Mouse (Mus musculus) embryonic facial prominence, embryonic 13.5 days (tissue): ENCODE data around the gene Zfp770. TPM values are rescaled to one million over a fixed set of nuclear protein-coding genes. Genes with fewer than 3 reads are reported as not detected.
"Not testable (repeated sequence)": the region's sequence is repeated elsewhere in the genome, so short reads cannot be mapped to it uniquely, and the experiment has no call there.

Experiments used
- ATAC-seq: fragments of 200-750 bp; cut with Nextera tagmentation; 2 replicates; pipeline ENCODE4 v1.8.0; 2017; ENCODE audit warnings: low read depth; ENCODE audit not compliant: insufficient number of reproducible peaks, insufficient read depth, low FRiP score, low TSS enrichment
- H3K27ac ChIP-seq: fragments of 300-500 bp; sonication (generic); 2 replicates; pipeline ENCODE4 v1.5.1; 2015; ENCODE audit warnings: moderate library complexity, mild to moderate bottlenecking, inconsistent platforms
- H3K27me3 ChIP-seq: fragments of 300-500 bp; sonication (generic); 2 replicates; pipeline ENCODE4 v1.6.1; 2015; ENCODE audit warnings: mild to moderate bottlenecking, inconsistent platforms
- H3K36me3 ChIP-seq: fragments of 300-500 bp; sonication (generic); 2 replicates; pipeline ENCODE4 v1.6.1; 2015; ENCODE audit warnings: mild to moderate bottlenecking, inconsistent platforms
- H3K4me1 ChIP-seq: fragments of 300-500 bp; sonication (generic); 2 replicates; pipeline ENCODE4 v1.6.1; 2015; ENCODE audit warnings: inconsistent platforms
- H3K4me2 ChIP-seq: fragments of 300-500 bp; sonication (generic); 2 replicates; pipeline ENCODE4 v1.6.1; 2015; ENCODE audit warnings: moderate library complexity, mild to moderate bottlenecking, inconsistent platforms
- H3K4me3 ChIP-seq: fragments of 300-500 bp; sonication (generic); 2 replicates; pipeline ENCODE4 v1.5.1; 2015; ENCODE audit warnings: mild to moderate bottlenecking, inconsistent platforms
- H3K9ac ChIP-seq: fragments of 300-500 bp; sonication (generic); 2 replicates; pipeline ENCODE4 v1.6.1; 2015; ENCODE audit warnings: mild to moderate bottlenecking, inconsistent platforms
- H3K9me3 ChIP-seq: fragments of 300-500 bp; sonication (generic); 2 replicates; pipeline ENCODE4 v1.6.1; 2016; ENCODE audit warnings: inconsistent platforms
- WGBS: fragments of 180-500 bp; shearing (Covaris S2); methylation state at CpG from one replicate; pipeline ENCODE4 v1.1.7; 2015; ENCODE audit warnings: mixed read lengths; 5-methylcytosine and 5-hydroxymethylcytosine counted together
- polyA plus RNA-seq: library from polyadenylated mRNA; unstranded; fragments of >200 nt; fragmentation: Nextera tagmentation; extraction: Ambion mirVana; gene quantifications from 2 replicates; pipeline ENCODE4 v1.2.1, GENCODE M21; 2015

The Zfp770 gene
- 3.9 and 5.9 TPM in 2 replicates for polyA plus RNA-seq

GRCm38 (mm10) chr2:114200932-114201559, at the start of gene Zfp770:
Zfp770 (minus strand) TSS chr2:114201469.
- Histone ChIP-seq H3K36me3 (peaks cover 14% of the 10 kb centered on the region), H3K9ac (peak within 1 kb of the TSS; percentile 94), H3K4me1 (peaks cover 10% of the 10 kb centered on the region), H3K4me2 (peak within 1 kb of the TSS; percentile 75), H3K27me3 (no peaks in the 10 kb centered on the region), H3K4me3 (peak within 1 kb of the TSS; percentile 82), H3K9me3 (no peaks in the 10 kb centered on the region), H3K27ac (peak within 1 kb of the TSS; percentile 77)
- ATAC-seq, result peak; percentile 89
- WGBS, result under 1% methylated on average over 36 of the region's 36 CpGs

- no peak overlapping the region for H3K4me2 ChIP-seq
- H3K27me3 ChIP-seq, result no peaks in the 10 kb centered on the region
- H3K4me1 ChIP-seq, result no peaks in the 10 kb centered on the region
- H3K36me3 ChIP-seq, result no peaks in the 10 kb centered on the region
- H3K4me3 ChIP-seq, result no peak overlapping the region
- H3K27ac ChIP-seq, result no peak overlapping the region
- no peak overlapping the region for H3K9ac ChIP-seq
- no peaks in the 10 kb centered on the region for H3K9me3 ChIP-seq
- WGBS, result 60% methylated on average over 6 of the region's 6 CpGs
- no peak for ATAC-seq
These were observed 48.2 kb upstream of the Zfp770 start for GRCm38 (mm10) chr2:114249440-114249839.

DNA sequence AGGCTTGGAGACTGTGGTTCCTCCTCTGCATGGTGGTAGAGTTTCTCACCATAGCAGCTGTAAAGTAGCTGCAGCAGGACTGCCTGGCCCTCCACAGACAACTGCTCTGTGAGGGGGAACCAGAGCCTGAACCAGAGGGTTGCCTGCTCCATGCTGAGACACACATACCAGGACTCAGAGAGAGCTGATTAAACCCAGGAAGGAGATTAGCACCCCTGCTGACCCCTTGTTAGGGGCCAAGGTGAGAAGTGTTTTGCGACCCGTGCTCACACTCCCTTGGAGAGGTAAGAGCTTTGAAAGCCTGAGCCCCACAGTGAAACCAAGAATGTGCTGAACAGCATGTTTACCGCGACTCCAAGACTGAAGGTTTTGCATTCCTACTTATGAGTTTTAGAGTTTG, 36.4 kb upstream of the Zfp770 start:
- no peak overlapping the region for H3K9ac ChIP-seq
- WGBS, result 17% methylated on average over 4 of the region's 4 CpGs
- H3K4me1 ChIP-seq, result no peaks in the 10 kb centered on the region
- no peak overlapping the region for H3K4me2 ChIP-seq
- H3K27me3 ChIP-seq, result no peaks in the 10 kb centered on the region
- ATAC-seq, result no peak
- H3K36me3 ChIP-seq, result no peaks in the 10 kb centered on the region
- no peaks in the 10 kb centered on the region for H3K9me3 ChIP-seq
- H3K27ac ChIP-seq, result no peak overlapping the region
- H3K4me3 ChIP-seq, result no peak overlapping the region

GRCm38 (mm10) chr2:114236566-114236965, 35.3 kb upstream of the Zfp770 start:
- no peaks in the 10 kb centered on the region for H3K36me3 ChIP-seq
- ATAC-seq, result no peak
- no peaks in the 10 kb centered on the region for H3K4me1 ChIP-seq
- no peak overlapping the region for H3K27ac ChIP-seq
- no peak overlapping the region for H3K4me2 ChIP-seq
- no peaks in the 10 kb centered on the region for H3K27me3 ChIP-seq
- no peak overlapping the region for H3K9ac ChIP-seq
- H3K4me3 ChIP-seq, result no peak overlapping the region
- H3K9me3 ChIP-seq, result no peaks in the 10 kb centered on the region
- WGBS, result 80% methylated on average over 1 of the region's 1 CpGs

GRCm38 (mm10) chr2:114235584-114235983, 34.3 kb upstream of the Zfp770 start:
- no peaks in the 10 kb centered on the region for H3K9me3 ChIP-seq
- H3K27ac ChIP-seq, result no peak overlapping the region
- H3K36me3 ChIP-seq, result no peaks in the 10 kb centered on the region
- no peak overlapping the region for H3K9ac ChIP-seq
- no peaks in the 10 kb centered on the region for H3K27me3 ChIP-seq
- WGBS, result 83% methylated on average over 3 of the region's 3 CpGs
- no peaks in the 10 kb centered on the region for H3K4me1 ChIP-seq
- H3K4me3 ChIP-seq, result no peak overlapping the region
- ATAC-seq, result 0 out of 2 replicates have a peak, but pooled peaks have one; percentile 37
- H3K4me2 ChIP-seq, result no peak overlapping the region

GRCm38 (mm10) chr2:114231248-114231647, 30.0 kb upstream of the Zfp770 start:
- 63% methylated on average over 2 of the region's 2 CpGs for WGBS
- no peak for ATAC-seq
- no peak overlapping the region for H3K9ac ChIP-seq

DNA sequence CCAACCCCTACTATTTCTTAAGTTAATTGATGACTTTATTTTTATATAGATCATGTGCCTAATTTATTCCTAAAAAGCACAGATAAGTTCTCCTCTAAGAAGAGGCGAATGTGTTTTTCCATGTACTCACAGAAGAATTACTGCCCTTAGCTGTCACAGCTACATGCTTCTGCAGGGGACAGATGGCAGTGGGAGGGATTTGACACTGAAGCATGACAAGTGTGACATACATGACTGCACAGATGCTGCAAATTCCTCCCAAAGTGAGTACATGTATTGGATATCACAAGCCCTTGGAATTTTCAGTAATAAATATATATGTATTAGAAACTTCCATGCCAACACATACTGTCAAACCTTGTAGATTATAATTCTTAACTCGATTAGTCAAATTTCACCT, 27.4 kb upstream of the Zfp770 start:
- no peaks in the 10 kb centered on the region for H3K36me3 ChIP-seq

More at GRCm38 (mm10) chr2:114231248-114231647, 30.0 kb upstream of the Zfp770 start:
- H3K4me1 ChIP-seq, result no peaks in the 10 kb centered on the region
- H3K4me3 ChIP-seq, result no peak overlapping the region
- H3K27me3 ChIP-seq, result no peaks in the 10 kb centered on the region
- no peak overlapping the region for H3K27ac ChIP-seq
- no peaks in the 10 kb centered on the region for H3K9me3 ChIP-seq
- no peak overlapping the region for H3K4me2 ChIP-seq
- H3K36me3 ChIP-seq, result no peaks in the 10 kb centered on the region

DNA sequence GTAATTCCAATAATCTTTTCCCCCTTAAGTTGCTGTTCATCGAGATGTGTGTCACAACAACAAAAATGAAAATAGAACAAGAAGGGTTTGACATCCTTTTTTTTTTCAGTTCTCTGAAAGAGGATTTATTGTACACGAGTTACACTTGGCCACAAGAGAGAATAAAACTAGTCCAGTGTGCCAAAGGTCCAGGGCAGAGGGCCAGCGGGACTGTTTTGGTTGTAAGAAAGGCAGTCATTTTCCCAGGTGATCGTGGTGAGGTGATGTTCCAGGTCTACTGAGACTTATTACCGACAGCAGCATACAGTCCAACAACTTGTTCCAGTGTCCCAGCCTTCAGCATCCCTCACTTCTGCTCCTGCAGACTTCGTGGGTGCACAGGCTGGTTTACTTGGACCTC, 3.8 kb upstream of the Zfp770 start:
- no peaks in the 10 kb centered on the region for H3K36me3 ChIP-seq
- no peaks in the 10 kb centered on the region for H3K27me3 ChIP-seq
- no peak overlapping the region for H3K4me2 ChIP-seq
- no peaks in the 10 kb centered on the region for H3K9me3 ChIP-seq
- no peak overlapping the region for H3K27ac ChIP-seq
- H3K9ac ChIP-seq, result no peak overlapping the region
- peaks cover 5% of the 10 kb centered on the region for H3K4me1 ChIP-seq
- 71% methylated on average over 6 of the region's 6 CpGs for WGBS
- H3K4me3 ChIP-seq, result no peak overlapping the region
- no peak for ATAC-seq

More for the DNA sequence above, 27.4 kb upstream of the Zfp770 start:
- H3K27me3 ChIP-seq, result no peaks in the 10 kb centered on the region
- no peak overlapping the region for H3K4me2 ChIP-seq
- no peak overlapping the region for H3K27ac ChIP-seq
- ATAC-seq, result no peak
- H3K9ac ChIP-seq, result no peak overlapping the region
- no peaks in the 10 kb centered on the region for H3K9me3 ChIP-seq
- no peaks in the 10 kb centered on the region for H3K4me1 ChIP-seq
- H3K4me3 ChIP-seq, result no peak overlapping the region
- 82% methylated on average over 2 of the region's 2 CpGs for WGBS

- H3K4me3 ChIP-seq, result peak overlapping the region; percentile 82
- no peak overlapping the region for H3K27ac ChIP-seq
- no peaks in the 10 kb centered on the region for H3K9me3 ChIP-seq
- peaks cover 8% of the 10 kb centered on the region for H3K36me3 ChIP-seq
- peak overlapping the region; percentile 94 for H3K9ac ChIP-seq
- no peak for ATAC-seq
- peaks cover 10% of the 10 kb centered on the region for H3K4me1 ChIP-seq
- peak overlapping the region; percentile 75 for H3K4me2 ChIP-seq
- no peaks in the 10 kb centered on the region for H3K27me3 ChIP-seq
- WGBS, result 30% methylated on average over 4 of the region's 4 CpGs
These were observed 305 bp upstream of the Zfp770 start for GRCm38 (mm10) chr2:114201574-114201973.

DNA sequence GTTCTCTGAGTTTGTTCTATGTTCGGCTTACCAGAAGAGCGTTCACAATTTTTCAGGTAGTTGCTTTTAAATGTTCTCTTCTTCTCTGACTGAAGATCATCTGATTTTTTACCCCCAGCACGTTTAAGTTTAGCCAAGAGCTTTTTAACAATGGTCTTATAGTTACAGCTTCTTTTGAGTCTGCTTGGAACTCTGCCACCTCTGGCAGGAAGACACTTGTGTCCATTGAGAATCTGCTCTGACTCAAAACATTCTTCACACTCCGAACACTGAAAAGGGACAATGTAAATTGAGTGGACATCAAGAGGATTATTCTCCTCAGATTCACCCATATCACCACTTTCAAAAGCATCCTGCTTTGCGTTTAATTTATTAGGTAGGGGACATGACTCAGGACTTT, 4.8 kb downstream of the Zfp770 start:
- H3K27me3 ChIP-seq, result no peaks in the 10 kb centered on the region
- no peak overlapping the region for H3K9ac ChIP-seq
- H3K4me2 ChIP-seq, result no peak overlapping the region
- H3K4me3 ChIP-seq, result no peak overlapping the region
- H3K36me3 ChIP-seq, result peaks cover 29% of the 10 kb centered on the region
- 92% methylated on average over 5 of the region's 5 CpGs for WGBS
- H3K27ac ChIP-seq, result no peak overlapping the region
- no peaks in the 10 kb centered on the region for H3K9me3 ChIP-seq
- peaks cover 10% of the 10 kb centered on the region for H3K4me1 ChIP-seq
- ATAC-seq, result no peak

DNA sequence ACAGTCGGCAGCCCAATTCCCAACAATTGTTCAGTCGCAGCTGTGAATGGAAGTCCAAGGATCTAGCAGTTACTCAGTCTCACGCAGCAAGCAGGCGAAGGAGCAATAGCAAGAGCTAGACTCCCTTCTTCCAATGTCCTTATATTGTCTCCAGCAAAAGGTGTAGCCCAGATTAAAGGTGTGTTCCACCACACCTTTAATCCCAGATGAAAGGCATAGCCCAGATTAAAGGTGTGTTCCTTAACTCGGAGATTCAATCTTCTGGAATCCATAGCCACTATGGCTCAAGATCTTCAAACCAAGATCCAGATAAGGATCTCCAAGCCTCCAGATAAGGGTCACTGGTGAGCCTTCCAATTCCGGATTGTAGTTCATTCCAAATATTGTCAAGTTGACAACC, 14.3 kb downstream of the Zfp770 start, which contains the start of gene Aqr:
Gene Aqr (minus strand): TSS at position 101 of the 400 bp plus-strand sequence.
- not testable (repeated sequence) for H3K4me2 ChIP-seq, ATAC-seq, H3K36me3 ChIP-seq, H3K27me3 ChIP-seq, H3K9me3 ChIP-seq, H3K4me3 ChIP-seq, H3K9ac ChIP-seq, H3K27ac ChIP-seq, H3K4me1 ChIP-seq
- WGBS, result 88% methylated on average over 1 of the region's 6 CpGs
